Mouse (Mus musculus) CH12.LX (cell line): ENCODE results near the gene Atp7a. TPM values are rescaled to one million over a fixed set of nuclear protein-coding genes. Genes with fewer than 3 reads are reported as not detected.

ENCODE experiments used
- DNase-seq: peaks from one replicate; pipeline ENCODE4 v3.0.0-alpha.2; 2013; ENCODE audit errors: extremely low read depth
- H3K27ac ChIP-seq: 2 replicates; pipeline ENCODE4 v1.5.1; 2012; ENCODE audit warnings: low read depth, mild to moderate bottlenecking, control low read depth, moderate library complexity; ENCODE audit not compliant: insufficient read depth
- H3K27me3 ChIP-seq: replicated peaks from 2 replicates; pipeline ENCODE3; 2012; ENCODE audit warnings: inconsistent platforms
- H3K36me3 ChIP-seq, 2 experiments: replicated peaks in 1 of 2; 2 replicates each; pipeline versions ENCODE3 to v1.6.1; 2012; ENCODE audit warnings: inconsistent platforms in 1 of 2, low read length in 1 of 2, mild to moderate bottlenecking in 1 of 2, mixed read lengths in 1 of 2, moderate library complexity in 1 of 2; ENCODE audit not compliant: control insufficient read depth in 1 of 2, insufficient read depth in 1 of 2
- H3K4me1 ChIP-seq, 2 experiments: 2 replicates each; pipeline ENCODE4 v1.6.1; 2012; ENCODE audit warnings: inconsistent platforms in 1 of 2, moderate library complexity in 1 of 2; ENCODE audit not compliant: insufficient read depth in 2 of 2, control insufficient read depth in 1 of 2
- H3K4me2 ChIP-seq: 2 replicates; pipeline ENCODE4 v1.6.1; 2012; ENCODE audit warnings: low read depth, mild to moderate bottlenecking, control low read depth; ENCODE audit not compliant: poor library complexity, insufficient read depth, severe bottlenecking
- H3K4me3 ChIP-seq, 3 experiments: fragments of 150-350 bp in 1 of 3; sonication (generic) in 1 of 3; replicated peaks in 1 of 3; 2 replicates each; pipeline versions ENCODE3 to v1.5.1; 2011 to 2012; ENCODE audit warnings: low read depth in 2 of 3, low read length in 2 of 3, mild to moderate bottlenecking in 2 of 3, moderate library complexity in 2 of 3, control low read depth in 1 of 3, improper control_type of control experiment in 1 of 3, inconsistent platforms in 1 of 3, mixed read lengths in 1 of 3; ENCODE audit not compliant: poor library complexity in 1 of 3
- H3K79me2 ChIP-seq: replicated peaks from 2 replicates; pipeline ENCODE4 v1.6.1; 2012; ENCODE audit warnings: mild to moderate bottlenecking, moderate library complexity; ENCODE audit not compliant: control insufficient read depth, poor library complexity, insufficient read depth, severe bottlenecking; ENCODE audit errors: extremely low read depth
- H3K9ac ChIP-seq: 2 replicates; pipeline ENCODE4 v1.6.1; 2012; ENCODE audit warnings: low read depth, mild to moderate bottlenecking, control low read depth, moderate library complexity; ENCODE audit not compliant: insufficient read depth
- H3K9me3 ChIP-seq: replicated peaks from 2 replicates; pipeline ENCODE3; 2012; ENCODE audit warnings: low read length, inconsistent platforms, mixed read lengths
- CTCF ChIP-seq, 2 experiments: IDR thresholded peaks in 1 of 2; conservative IDR thresholded peaks in 1 of 2; 2 replicates each; pipeline ENCODE4 v1.5.1; 2011 to 2012; ENCODE audit warnings: low read depth in 2 of 2, low read length in 2 of 2, improper control_type of control experiment in 1 of 2, inconsistent platforms in 1 of 2, mild to moderate bottlenecking in 1 of 2, moderate library complexity in 1 of 2
- ETS1 ChIP-seq: conservative IDR thresholded peaks from 2 replicates; pipeline ENCODE4 v1.6.1; 2012; ENCODE audit warnings: low read depth, mild to moderate bottlenecking, inconsistent platforms, low read length, improper control_type of control experiment, moderate library complexity
- GABPA ChIP-seq: IDR thresholded peaks from 2 replicates; pipeline ENCODE4 v1.6.1; 2012; ENCODE audit warnings: low read depth, low read length, improper control_type of control experiment, inconsistent platforms; ENCODE audit not compliant: insufficient replicate concordance
- HCFC1 ChIP-seq: IDR thresholded peaks from 2 replicates; pipeline ENCODE4 v1.6.1; 2012; ENCODE audit warnings: low read depth, mild to moderate bottlenecking, inconsistent platforms, low read length, improper control_type of control experiment
- IRF4 ChIP-seq: IDR thresholded peaks from 2 replicates; pipeline ENCODE4 v1.6.1; 2014; ENCODE audit warnings: low read depth, mild to moderate bottlenecking, inconsistent platforms, low read length, improper control_type of control experiment
- MAZ ChIP-seq: IDR thresholded peaks from 2 replicates; pipeline ENCODE4 v1.6.1; 2012; ENCODE audit warnings: low read depth, mild to moderate bottlenecking, inconsistent platforms, low read length, improper control_type of control experiment, moderate library complexity
- MYC ChIP-seq: IDR thresholded peaks from 2 replicates; pipeline ENCODE4 v1.6.1; 2011; ENCODE audit warnings: low read depth, mild to moderate bottlenecking, improper control_type of control experiment, low read length
- RAD21 ChIP-seq: IDR thresholded peaks from 2 replicates; pipeline ENCODE4 v1.6.1; 2011; ENCODE audit warnings: low read depth, mild to moderate bottlenecking, low read length, improper control_type of control experiment, moderate library complexity
- TCF12 ChIP-seq: IDR thresholded peaks from 2 replicates; pipeline ENCODE4 v1.6.1; 2014; ENCODE audit warnings: low read depth, mild to moderate bottlenecking, inconsistent platforms, low read length, improper control_type of control experiment
- USF2 ChIP-seq: conservative IDR thresholded peaks from 2 replicates; pipeline ENCODE4 v1.6.1; 2011; ENCODE audit warnings: low read depth, low read length, improper control_type of control experiment
- ZC3H11A ChIP-seq: IDR thresholded peaks from 2 replicates; pipeline ENCODE4 v1.6.1; 2012; ENCODE audit warnings: low read depth, mild to moderate bottlenecking, inconsistent platforms, low read length, improper control_type of control experiment
- ZMIZ1 ChIP-seq: IDR thresholded peaks from 2 replicates; pipeline ENCODE4 v1.6.1; 2012; ENCODE audit warnings: low read depth, mild to moderate bottlenecking, inconsistent platforms, low read length, improper control_type of control experiment
- ZNF384 ChIP-seq: IDR thresholded peaks from 2 replicates; pipeline ENCODE4 v1.6.1; 2012; ENCODE audit warnings: low read depth, low read length, improper control_type of control experiment, inconsistent platforms
- dilution Hi-C: fragments of 300-500 bp; cut with MboI; formaldehyde crosslinking; loops from 2 replicates; pipeline ENCODE4 v1.14.3; 2020; ENCODE audit warnings: low sequenced_read_pairs; ENCODE audit not compliant: extremely low pct_unique_long_range_greater_than_20kb, extremely low pct_ligation_motif_present
- in situ Hi-C: fragments of 300-500 bp; cut with MboI; formaldehyde crosslinking; loops from 3 replicates; pipeline ENCODE4 v1.14.3; 2019; ENCODE audit warnings: low sequenced_read_pairs, low pct_ligation_motif_present, low pct_unique_long_range_greater_than_20kb, mixed read lengths
- polyA plus RNA-seq: library from polyadenylated mRNA; unstranded; fragments of >175 nt; gene quantifications from 2 replicates; pipeline ENCODE4 v1.2.1, GENCODE M21; 2012; ENCODE audit warnings: low read depth; ENCODE audit not compliant: insufficient read length
- total RNA-seq, 2 experiments: library from RNA; depleted of rRNA; stranded (reverse); fragments of 300-350 nt in 1 of 2; fragments of >200 nt in 1 of 2; gene quantifications; 2 replicates each; pipeline ENCODE4 v1.2.3; 2012 to 2014

Atp7a gene
- total and polyA plus RNA-seq, 3 experiments, result 2.2 to 5.4 (median 4.0) TPM

DNA sequence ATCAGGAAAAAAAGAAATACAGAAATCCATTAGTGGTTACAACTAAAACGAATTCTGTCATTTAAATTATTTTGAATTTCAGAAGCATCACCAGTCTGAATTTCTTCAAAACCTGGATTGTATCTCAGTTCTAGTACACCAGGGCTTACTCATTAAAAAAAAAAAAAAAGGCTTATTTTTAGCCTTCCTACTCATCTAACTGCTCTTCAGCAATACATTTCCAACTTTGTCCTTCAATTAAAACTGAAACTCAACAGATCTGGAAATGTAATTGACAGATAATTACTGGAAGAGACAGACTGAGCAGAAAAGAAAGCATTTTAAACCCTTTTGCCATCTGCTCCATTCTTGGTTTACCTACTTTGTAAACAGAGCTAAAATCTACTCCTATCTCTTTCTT is 25.5 kb upstream of the Atp7a start:
- H3K27me3 ChIP-seq, result no peaks in the 10 kb centered on the region
- no peaks in the 10 kb centered on the region for H3K4me1 ChIP-seq
- dilution Hi-C loops, result no loop called here
- H3K27ac ChIP-seq, result no peak overlapping the region
- peaks cover 32% of the 10 kb centered on the region for H3K79me2 ChIP-seq
- no peak overlapping the region for H3K4me3 ChIP-seq
- DNase-seq, result no peak
- H3K36me3 ChIP-seq, result peaks cover 5 to 41% of the 10 kb centered on the region in 2 experiments
- no peak overlapping the region for H3K9ac ChIP-seq
- TF ChIP-seq HCFC1 (no peak), USF2 (no peak), MYC (no peak), CTCF (conservative IDR thresholded peaks at IDR 0.05 in 1 of 2, IDR thresholded peaks at IDR 0.05 in 1 of 2; ENCODE audit: low read depth in 2 of 2, low read length in 2 of 2) (no peak), MAZ (no peak), TCF12 (no peak), ZMIZ1 (no peak), ETS1 (no peak), IRF4 (no peak), GABPA (no peak)
- in situ Hi-C loops, result no loop called here
- no peak overlapping the region for H3K4me2 ChIP-seq
- no peaks in the 10 kb centered on the region for H3K9me3 ChIP-seq

DNA sequence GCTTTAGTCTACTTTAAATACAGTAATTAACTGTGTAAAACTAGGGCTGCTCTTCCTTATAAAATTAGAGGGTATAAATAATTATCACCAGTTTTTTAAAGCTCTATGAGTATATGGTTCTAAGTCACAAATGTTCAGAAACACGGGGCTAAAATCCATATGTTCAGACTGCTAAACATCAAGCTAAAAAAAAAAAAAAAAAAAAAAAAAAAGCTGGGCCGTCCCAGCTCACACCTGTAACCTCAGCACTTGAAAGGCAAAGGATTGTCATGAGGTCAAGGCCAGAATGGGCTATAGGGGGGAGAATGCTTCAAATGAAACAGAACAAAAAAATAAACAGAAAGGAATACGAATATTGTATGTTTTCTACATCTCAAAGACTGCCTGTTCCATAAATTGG is 16.3 kb upstream of the Atp7a start:
- no peak for DNase-seq
- Histone ChIP-seq H3K27me3 (no peaks in the 10 kb centered on the region), H3K4me1 (peaks cover 0 to 4% of the 10 kb centered on the region in 2 experiments; a peak in 2 of 4 replicates), H3K9ac (peak overlapping the region; percentile 55; the same call in 1 of the 2 replicates), H3K4me2 (peak overlapping the region; percentile 56; the same call in 1 of the 2 replicates), H3K79me2 (peaks cover 34% of the 10 kb centered on the region), H3K4me3 (peak overlapping the region; percentile 64 to 78 (median 72)), H3K36me3 (peaks cover under 1 to 4% of the 10 kb centered on the region in 2 experiments), H3K27ac (no peak overlapping the region), H3K9me3 (no peaks in the 10 kb centered on the region)
- TF ChIP-seq GABPA (no peak), ZC3H11A (no peak), RAD21 (no peak), IRF4 (no peak), ZNF384 (peak; percentile 90)
- dilution Hi-C loops, result no loop called here
- in situ Hi-C loops, result loop anchor here (10.0 kb wide), 1 partner anchor 86 kb away; the partner anchor contains the start of gene Atrx
